Mouse (Mus musculus): ENCODE results near the gene Wnt6.

DNA sequence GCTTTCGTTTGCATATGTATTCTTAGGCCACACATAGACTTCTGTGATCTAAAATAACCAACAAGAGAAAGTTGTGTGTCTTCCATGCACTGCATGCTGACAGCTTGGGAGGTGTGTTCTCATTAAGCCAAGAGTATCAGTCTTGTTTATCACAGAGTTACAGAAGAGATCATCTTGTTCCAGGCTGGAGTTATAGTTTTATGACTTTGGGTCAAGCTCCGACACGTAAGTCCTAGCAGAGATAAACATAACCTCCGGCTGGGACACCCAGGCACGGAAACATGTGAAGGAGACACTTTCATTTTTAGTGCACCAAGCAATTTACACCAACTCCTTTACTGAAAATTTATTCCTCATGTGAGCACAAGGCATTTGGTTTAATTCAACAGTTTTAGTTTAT is 45.6 kb upstream of the Wnt6 start:
- no peak for TF ChIP-seq CTCF (IDR thresholded peaks at IDR 0.05; ENCODE audit: borderline replicate concordance, extremely low read depth, insufficient read depth, insufficient read length)
- no peak for TF ChIP-seq POLR2A (IDR thresholded peaks at IDR 0.05; ENCODE audit: borderline replicate concordance, extremely low read depth, insufficient read depth, insufficient read length, poor library complexity, severe bottlenecking)

Data from brain, embryonic 14.5 days (tissue).